Mouse (Mus musculus): ENCODE measurements around the gene Ltbp2.

- no peak for TF ChIP-seq CTCF (IDR thresholded peaks at IDR 0.05; ENCODE audit: control insufficient read depth, insufficient read depth, insufficient replicate concordance, low read depth, low read length)
- TF ChIP-seq POLR2A (IDR thresholded peaks at IDR 0.05; ENCODE audit: control insufficient read depth, low read depth, low read length): no peak
These were observed 4.0 kb downstream of the Ltbp2 start for GRCm38 (mm10) chr12:84872310-84872709.
